In genomic region chr9:118693256-118693655, GRCm38 (mm10) we compare ENCODE assay signal across 8 mouse cellular contexts.
DNase-seq lines count a peak whose midpoint lies in the region; ATAC-seq and TF ChIP-seq lines count a peak whose summit lies in the region.
"Had no signal": no experiment of that assay in that cellular context is flagged by ENCODE, and none has a peak within 500 bp of the region (broad histone marks: within the 10 kb centered on the region; RNA-seq: fewer than 3 reads in every experiment).

No protein-coding gene starts in this region.

- H3K36me3 ChIP-seq in heart, adult 2 months (ENCODE audit: control insufficient read depth, insufficient read depth, low read length), result peaks cover 6% of the 10 kb centered on the region; the same call in 1 of the 2 replicates
- no peaks in the 10 kb centered on the region; the same call in 1 of the 2 replicates for H3K36me3 ChIP-seq in liver, embryonic 12.5 days
- H3K36me3 ChIP-seq in midbrain, embryonic 10.5 days, result no peaks in the 10 kb centered on the region

- no peaks in the 10 kb centered on the region for H3K79me2 ChIP-seq in heart, adult 2 months (replicated peaks; ENCODE audit: control insufficient read depth, insufficient read depth, low read length)

- H3K27me3 ChIP-seq in heart, adult 2 months (ENCODE audit: control insufficient read depth, insufficient read depth, low read length), result no peaks in the 10 kb centered on the region
- H3K27me3 ChIP-seq in liver, embryonic 12.5 days (replicated peaks), result no peaks in the 10 kb centered on the region
- no peaks in the 10 kb centered on the region for H3K27me3 ChIP-seq in midbrain, embryonic 10.5 days (ENCODE audit: low read depth, poor library complexity, severe bottlenecking)

- ATAC-seq in liver, embryonic 12.5 days, result no peak

- peaks cover 19% of the 10 kb centered on the region for H3K4me1 ChIP-seq in heart, adult 2 months (ENCODE audit: control insufficient read depth, insufficient read depth, low read length)
- no peaks in the 10 kb centered on the region for H3K4me1 ChIP-seq in liver, embryonic 12.5 days
- H3K4me1 ChIP-seq in midbrain, embryonic 10.5 days, result peaks cover 23% of the 10 kb centered on the region

- DNase-seq in brain, embryonic 14.5 days (ENCODE audit: low read depth), result peak; percentile 73
- DNase-seq in cerebellum, adult 9-10 months, result peak; percentile 48
- peak; percentile 65 to 85 for DNase-seq in heart, adult 2 months
- peak; percentile 62 to 70 for DNase-seq in left cerebral cortex, adult 9 months (ENCODE audit: low spot score in 2 of 2)
- no peak for DNase-seq in midbrain, embryonic 10.5 days (ENCODE audit: low spot score)
- no peak for DNase-seq in B cell, adult 2 months

- H3K9ac ChIP-seq in heart, adult 2 months (ENCODE audit: low read depth, low read length), result peak overlapping the region; percentile 27; the same call in 1 of the 2 replicates
- no peak overlapping the region for H3K9ac ChIP-seq in liver, embryonic 12.5 days

- peak; percentile 93 for TF ChIP-seq EP300 in heart, adult 2 months (IDR thresholded peaks at IDR 0.05; ENCODE audit: insufficient read depth, low read depth, low read length)

- no peaks in the 10 kb centered on the region for H3K9me3 ChIP-seq in liver, embryonic 12.5 days (replicated peaks)
- H3K9me3 ChIP-seq in midbrain, embryonic 10.5 days (replicated peaks), result no peaks in the 10 kb centered on the region
- H3K9me3 ChIP-seq: megakaryocyte, embryonic 14.5 days had no signal

- no peak overlapping the region for H3K4me2 ChIP-seq in liver, embryonic 12.5 days

- H3K4me3 ChIP-seq in heart, adult 2 months, result no peak overlapping the region
- no peak overlapping the region for H3K4me3 ChIP-seq in liver, embryonic 12.5 days
- no peak overlapping the region for H3K4me3 ChIP-seq in midbrain, embryonic 10.5 days
- H3K4me3 ChIP-seq: megakaryocyte, embryonic 14.5 days had no signal

- 58% methylated on average over 11 of the region's 11 CpGs for whole genome bisulfite sequencing in heart, adult 2 months
- WGBS in liver, embryonic 12.5 days (ENCODE audit: insufficient replicate concordance), result 72% methylated on average over 11 of the region's 11 CpGs
- WGBS in midbrain, embryonic 10.5 days, result 92% methylated on average over 11 of the region's 11 CpGs

- no peak for TF ChIP-seq CTCF in brain, embryonic 14.5 days (IDR thresholded peaks at IDR 0.05; ENCODE audit: borderline replicate concordance, extremely low read depth, insufficient read depth, insufficient read length)
- no peak for TF ChIP-seq CTCF in heart, adult 2 months (IDR thresholded peaks at IDR 0.05)

- intact Hi-C loops in heart, adult 2 months (cut with DNase I), result loop anchor here (5.0 kb wide), 1 partner anchor 164 kb away; no protein-coding TSS in a partner anchor

- TF ChIP-seq POLR2A in brain, embryonic 14.5 days (IDR thresholded peaks at IDR 0.05; ENCODE audit: borderline replicate concordance, extremely low read depth, insufficient read depth, insufficient read length, poor library complexity, severe bottlenecking), result no peak
- peak; percentile 47; the same call in 1 of the 2 replicates for TF ChIP-seq POLR2A in heart, adult 2 months (IDR thresholded peaks at IDR 0.05; ENCODE audit: insufficient read depth, low read depth, low read length)

- peak overlapping the region; percentile 85 for H3K27ac ChIP-seq in heart, adult 2 months
- no peak overlapping the region for H3K27ac ChIP-seq in liver, embryonic 12.5 days
- no peak overlapping the region for H3K27ac ChIP-seq in midbrain, embryonic 10.5 days (replicated peaks)

Comparison
In these comparisons a context has a peak if more than half of its experiments do, and no peak if none do; other contexts are left out.
1. DNase-seq: peak in brain, embryonic 14.5 days (single experiment), cerebellum, adult 9-10 months (single experiment), heart, adult 2 months (2 of 2) and left cerebral cortex, adult 9 months (2 of 2); none in midbrain, embryonic 10.5 days (single experiment) and B cell, adult 2 months (0 of 2).